Mouse (Mus musculus): ENCODE results near the gene Pfkfb4.

GRCm38 (mm10) chr9:109049996-109050673 is 58.6 kb downstream of the Pfkfb4 start:
- TF ChIP-seq CTCF (IDR thresholded peaks at IDR 0.05; ENCODE audit: insufficient read depth, low read depth, low read length) (no peak), POLR2A (IDR thresholded peaks at IDR 0.05; ENCODE audit: insufficient read depth, low read depth, low read length) (no peak)

All from olfactory bulb, adult 2 months (tissue).